Mouse (Mus musculus) retina, postnatal 1 day (tissue): ENCODE data around the gene Arhgap20.

Source experiments
- DNase-seq: peaks from one replicate; pipeline ENCODE4 v3.0.0-alpha.2; 2012

Gene Arhgap20

GRCm38 (mm10) chr9:51764921-51765416, at the start of gene Arhgap20:
Arhgap20 (plus strand) TSS chr9:51765337.
- peak; percentile 89 for DNase-seq

- no peak for DNase-seq
Measured at GRCm38 (mm10) chr9:51718793-51719192, 46.3 kb upstream of the Arhgap20 start.

GRCm38 (mm10) chr9:51727960-51728359, 37.2 kb upstream of the Arhgap20 start:
- DNase-seq, result no peak

GRCm38 (mm10) chr9:51735180-51736034, 29.7 kb upstream of the Arhgap20 start:
- no peak for DNase-seq

- no peak for DNase-seq
Measured at GRCm38 (mm10) chr9:51736750-51737368, 28.3 kb upstream of the Arhgap20 start.

GRCm38 (mm10) chr9:51738349-51738748, 26.8 kb upstream of the Arhgap20 start:
- no peak for DNase-seq

GRCm38 (mm10) chr9:51739826-51740225, 25.3 kb upstream of the Arhgap20 start:
- no peak for DNase-seq

GRCm38 (mm10) chr9:51750144-51750543, 15.0 kb upstream of the Arhgap20 start:
- DNase-seq, result no peak

GRCm38 (mm10) chr9:51761003-51761402, 4.1 kb upstream of the Arhgap20 start:
- no peak for DNase-seq

- DNase-seq, result no peak
Measured at GRCm38 (mm10) chr9:51764041-51764875, 879 bp upstream of the Arhgap20 start.

- DNase-seq, result peak; percentile 59
Measured at GRCm38 (mm10) chr9:51765417-51766174, 459 bp downstream of the Arhgap20 start.

- peak; percentile 76 for DNase-seq
Measured at GRCm38 (mm10) chr9:51766175-51767062, 1.3 kb downstream of the Arhgap20 start.

- no peak for DNase-seq
Measured at GRCm38 (mm10) chr9:51774201-51774600, 9.1 kb downstream of the Arhgap20 start.

- DNase-seq, result no peak
Measured at GRCm38 (mm10) chr9:51776459-51776858, 11.3 kb downstream of the Arhgap20 start.

GRCm38 (mm10) chr9:51777180-51777579, 12.0 kb downstream of the Arhgap20 start:
- DNase-seq, result peak; percentile 49

- no peak for DNase-seq
Measured at GRCm38 (mm10) chr9:51779232-51779631, 14.1 kb downstream of the Arhgap20 start.

- no peak for DNase-seq
Measured at GRCm38 (mm10) chr9:51781092-51781491, 16.0 kb downstream of the Arhgap20 start.

GRCm38 (mm10) chr9:51787380-51787779, 22.2 kb downstream of the Arhgap20 start:
- DNase-seq, result peak; percentile 26

GRCm38 (mm10) chr9:51788466-51788865, 23.3 kb downstream of the Arhgap20 start:
- no peak for DNase-seq

- no peak for DNase-seq
Measured at GRCm38 (mm10) chr9:51795206-51795605, 30.1 kb downstream of the Arhgap20 start.

GRCm38 (mm10) chr9:51798251-51798650, 33.1 kb downstream of the Arhgap20 start:
- DNase-seq, result no peak
